Mouse (Mus musculus): ENCODE data around the gene Tigd3. TPM values are rescaled to one million over a fixed set of nuclear protein-coding genes. Genes with fewer than 3 reads are reported as not detected.

Tigd3 gene
- polyA plus RNA-seq, 1 experiment from 2014 or later: 1.5 TPM

DNA sequence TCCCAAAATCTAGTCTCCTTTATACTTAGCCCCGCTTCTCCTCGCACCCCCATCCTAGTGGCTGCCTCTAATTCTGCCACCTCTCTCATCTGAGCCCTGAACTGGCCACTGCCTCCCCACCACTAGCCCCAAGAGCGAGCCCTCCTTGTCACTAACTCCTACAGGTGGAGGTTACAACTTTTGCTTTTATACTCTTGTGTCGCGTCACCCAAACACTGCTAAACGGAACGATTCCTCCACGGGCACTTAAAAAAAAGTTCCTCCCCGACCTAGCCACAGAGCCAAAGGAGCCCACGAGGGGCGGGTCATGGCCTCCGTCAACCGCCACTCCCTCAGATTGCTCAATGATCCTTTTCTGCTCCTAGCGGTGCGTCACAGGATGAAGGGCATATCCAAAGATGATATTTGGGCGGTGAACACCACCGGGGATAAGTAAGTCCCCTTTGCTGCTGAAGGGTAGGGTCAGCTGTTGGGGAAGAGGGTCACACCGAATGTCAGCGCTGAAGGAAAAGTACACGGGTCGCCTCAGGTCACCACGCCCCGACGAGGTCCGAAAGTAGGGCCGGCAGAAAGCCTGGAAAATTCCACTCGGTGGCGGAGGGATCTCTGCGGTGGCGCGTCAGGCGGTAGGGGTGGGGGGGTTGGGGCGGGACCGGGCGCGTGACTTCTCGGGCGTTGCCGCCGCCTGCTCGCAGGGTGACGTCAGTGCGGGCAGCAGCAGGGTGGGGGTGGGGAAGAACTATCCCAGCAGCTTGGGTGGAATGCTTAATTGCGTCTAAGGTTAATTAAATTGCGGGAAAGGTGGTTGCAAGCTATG is 48.4 kb downstream of the Tigd3 start:
- 4% methylated on average over 45 of the region's 45 CpGs for WGBS
- Histone ChIP-seq H3K36me3 (no peaks in the 10 kb centered on the region), H3K4me3 (peak overlapping the region; percentile 40), H3K27ac (ENCODE audit: poor library complexity, severe bottlenecking) (peak overlapping the region; percentile 100), H3K27me3 (replicated peaks) (no peaks in the 10 kb centered on the region), H3K4me2 (peak overlapping the region; percentile 77), H3K9me3 (replicated peaks) (no peaks in the 10 kb centered on the region), H3K9ac (peak overlapping the region; percentile 58), H3K4me1 (replicated peaks) (peaks cover 90% of the 10 kb centered on the region)
- ATAC-seq (ENCODE audit: insufficient number of reproducible peaks, low FRiP score): peak; percentile 74

DNA sequence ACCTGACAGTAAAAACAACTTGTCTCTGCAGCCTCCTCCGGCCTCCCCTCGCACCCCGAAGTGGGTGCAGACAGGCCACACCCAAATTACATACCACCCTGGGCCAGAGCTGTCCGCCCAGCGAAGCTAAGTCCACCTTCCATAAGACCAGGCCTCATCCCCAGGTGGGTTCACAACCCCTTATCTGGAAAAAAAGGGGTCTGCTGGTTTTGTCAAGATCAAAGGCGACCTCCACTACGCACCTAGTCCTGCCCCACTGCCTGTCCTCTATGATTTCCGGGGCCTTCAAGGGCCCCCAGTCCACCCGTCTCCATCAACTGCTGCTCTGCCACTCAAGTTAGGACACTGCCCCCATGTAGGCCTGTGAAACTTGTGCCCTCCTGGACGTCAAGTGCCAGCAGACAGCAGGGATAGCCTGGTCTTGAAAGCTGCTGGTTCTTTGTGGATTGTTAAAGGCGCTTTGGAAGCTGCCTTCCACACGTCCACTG is 49.1 kb downstream of the Tigd3 start:
- no peak for ATAC-seq (ENCODE audit: insufficient number of reproducible peaks, low FRiP score)
- 56% methylated on average over 12 of the region's 12 CpGs for WGBS
- peak overlapping the region; percentile 40 for H3K4me3 ChIP-seq

DNA sequence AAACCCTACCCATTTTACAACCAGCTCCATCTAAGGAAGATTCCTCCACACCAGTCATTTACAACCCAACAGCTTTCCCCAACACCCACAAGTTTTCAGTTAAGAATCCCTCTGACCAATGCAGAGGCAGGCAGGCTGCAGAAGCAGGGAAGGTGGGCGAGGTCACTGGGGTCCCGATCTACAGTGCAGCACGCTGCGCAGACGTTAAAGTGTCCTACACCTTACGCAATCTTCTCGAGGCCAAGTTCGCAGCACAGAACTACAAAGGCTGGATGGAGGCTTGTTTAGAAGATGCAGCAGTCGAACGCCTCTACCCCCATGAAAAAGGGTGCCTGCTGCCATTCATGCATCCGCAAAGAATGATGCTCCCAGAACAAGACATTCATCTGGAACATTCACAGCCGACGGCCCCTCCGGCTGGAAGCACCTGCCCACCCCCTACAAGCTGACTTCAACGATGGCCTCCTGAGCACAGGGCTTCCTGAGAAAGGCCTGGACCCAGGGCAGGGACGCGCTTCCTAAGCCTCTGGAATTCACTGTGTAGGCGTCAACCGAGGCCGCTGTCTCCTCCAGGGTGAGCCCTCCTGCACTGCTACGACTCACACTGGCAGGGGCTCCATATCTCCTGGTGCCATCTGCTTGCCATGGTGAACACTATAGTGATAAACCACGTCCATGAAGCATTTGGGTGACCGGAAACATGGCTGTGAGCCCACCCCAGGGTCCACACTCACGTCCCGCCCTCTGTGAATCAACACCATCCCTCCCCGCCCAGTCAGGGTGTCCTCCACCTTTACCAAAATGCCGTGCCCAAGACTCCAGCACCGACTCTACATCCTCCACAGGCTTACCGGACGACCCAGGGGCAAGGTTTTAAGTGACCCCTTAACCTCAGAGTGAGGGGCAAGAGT is 49.9 kb downstream of the Tigd3 start:
- Histone ChIP-seq H3K27me3 (replicated peaks) (no peaks in the 10 kb centered on the region), H3K9ac (peak overlapping the region; percentile 58), H3K4me1 (replicated peaks) (peaks cover 79% of the 10 kb centered on the region), H3K4me2 (peak overlapping the region; percentile 77), H3K36me3 (no peaks in the 10 kb centered on the region), H3K9me3 (replicated peaks) (no peaks in the 10 kb centered on the region), H3K4me3 (peak overlapping the region; percentile 40), H3K27ac (ENCODE audit: poor library complexity, severe bottlenecking) (peak overlapping the region; percentile 100)
- WGBS: 74% methylated on average over 30 of the region's 30 CpGs
- ATAC-seq (ENCODE audit: insufficient number of reproducible peaks, low FRiP score): 0 out of 2 replicates have a peak, but pooled peaks have one; percentile 5

More for the DNA sequence above, 49.1 kb downstream of the Tigd3 start:
- Histone ChIP-seq H3K27ac (ENCODE audit: poor library complexity, severe bottlenecking) (peak overlapping the region; percentile 100), H3K4me2 (peak overlapping the region; percentile 77), H3K36me3 (no peaks in the 10 kb centered on the region), H3K9me3 (replicated peaks) (no peaks in the 10 kb centered on the region), H3K27me3 (replicated peaks) (no peaks in the 10 kb centered on the region), H3K9ac (peak overlapping the region; percentile 58), H3K4me1 (replicated peaks) (peaks cover 87% of the 10 kb centered on the region)

- peaks cover 69% of the 10 kb centered on the region for H3K4me1 ChIP-seq (replicated peaks)
- H3K9me3 ChIP-seq (replicated peaks): no peaks in the 10 kb centered on the region
- peak overlapping the region; percentile 58 for H3K9ac ChIP-seq
- H3K4me3 ChIP-seq: peak overlapping the region; percentile 40
- H3K36me3 ChIP-seq: no peaks in the 10 kb centered on the region
- WGBS: 79% methylated on average over 9 of the region's 9 CpGs
- H3K27me3 ChIP-seq (replicated peaks): no peaks in the 10 kb centered on the region
- no peak for ATAC-seq (ENCODE audit: insufficient number of reproducible peaks, low FRiP score)
- H3K4me2 ChIP-seq: peak overlapping the region; percentile 77
- H3K27ac ChIP-seq (ENCODE audit: poor library complexity, severe bottlenecking): peak overlapping the region; percentile 100
These were observed 50.9 kb downstream of the Tigd3 start for GRCm38 (mm10) chr19:5842785-5843730.

GRCm38 (mm10) chr19:5841999-5842784 is 51.8 kb downstream of the Tigd3 start:
- Histone ChIP-seq H3K9ac (peak overlapping the region; percentile 2; the same call in 1 of the 2 replicates), H3K27me3 (replicated peaks) (no peaks in the 10 kb centered on the region), H3K36me3 (no peaks in the 10 kb centered on the region), H3K27ac (ENCODE audit: poor library complexity, severe bottlenecking) (peak overlapping the region; percentile 55), H3K4me2 (peak overlapping the region; percentile 77), H3K9me3 (replicated peaks) (no peaks in the 10 kb centered on the region), H3K4me3 (peak overlapping the region; percentile 40; the same call in 1 of the 2 replicates), H3K4me1 (replicated peaks) (peaks cover 67% of the 10 kb centered on the region)
- WGBS: 83% methylated on average over 5 of the region's 5 CpGs
- ATAC-seq (ENCODE audit: insufficient number of reproducible peaks, low FRiP score): no peak

- peak overlapping the region; percentile 6; the same call in 1 of the 2 replicates for H3K4me3 ChIP-seq
- ATAC-seq (ENCODE audit: insufficient number of reproducible peaks, low FRiP score): 0 out of 2 replicates have a peak, but pooled peaks have one; percentile 23
- H3K9me3 ChIP-seq (replicated peaks): no peaks in the 10 kb centered on the region
- H3K27ac ChIP-seq (ENCODE audit: poor library complexity, severe bottlenecking): no peak overlapping the region; the same call in 1 of the 2 replicates
- peak overlapping the region; percentile 39 for H3K4me2 ChIP-seq
- peaks cover 65% of the 10 kb centered on the region for H3K4me1 ChIP-seq (replicated peaks)
- no peaks in the 10 kb centered on the region for H3K36me3 ChIP-seq
- no peak overlapping the region for H3K9ac ChIP-seq
- WGBS: 51% methylated on average over 4 of the region's 4 CpGs
- no peaks in the 10 kb centered on the region for H3K27me3 ChIP-seq (replicated peaks)
These were observed 52.5 kb downstream of the Tigd3 start for GRCm38 (mm10) chr19:5841389-5841946.

Other genes with a start within 250 kb of the Tigd3 start
- 25.5 and 28.1 TPM in 2 replicates for gene Sipa1, start 230.4 kb downstream of the Tigd3 start, polyA plus RNA-seq (2016; fragmentation: Nextera tagmentation; extraction: Ambion mirVana)
- gene Map3k11, start 205.4 kb downstream of the Tigd3 start, polyA plus RNA-seq (2016; fragmentation: Nextera tagmentation; extraction: Ambion mirVana): 30.6 and 32.8 TPM in 2 replicates
- 22.0 and 22.3 TPM in 2 replicates for gene Pcnx3, start 205.2 kb downstream of the Tigd3 start, polyA plus RNA-seq (2016; fragmentation: Nextera tagmentation; extraction: Ambion mirVana)
- gene Kcnk7, start 189.8 kb downstream of the Tigd3 start, polyA plus RNA-seq (2016; fragmentation: Nextera tagmentation; extraction: Ambion mirVana): 0.17 TPM in 1 of 2 replicates, not detected in the other
- 121 and 123 TPM in 2 replicates for gene Ehbp1l1, start 167.8 kb downstream of the Tigd3 start, polyA plus RNA-seq (2016; fragmentation: Nextera tagmentation; extraction: Ambion mirVana)
- 78.9 and 81.3 TPM in 2 replicates for gene Fam89b, start 164.5 kb downstream of the Tigd3 start, polyA plus RNA-seq (2016; fragmentation: Nextera tagmentation; extraction: Ambion mirVana)
- 24.3 and 27.7 TPM in 2 replicates for gene Ltbp3, start 153.2 kb downstream of the Tigd3 start, polyA plus RNA-seq (2016; fragmentation: Nextera tagmentation; extraction: Ambion mirVana)
- 68.1 and 68.9 TPM in 2 replicates for gene Scyl1, start 122.7 kb downstream of the Tigd3 start, polyA plus RNA-seq (2016; fragmentation: Nextera tagmentation; extraction: Ambion mirVana)
- 33.7 and 34.2 TPM in 2 replicates for gene Frmd8, start 18.9 kb downstream of the Tigd3 start, polyA plus RNA-seq (2016; fragmentation: Nextera tagmentation; extraction: Ambion mirVana)
- gene Slc25a45, start 16.3 kb downstream of the Tigd3 start, polyA plus RNA-seq (2016; fragmentation: Nextera tagmentation; extraction: Ambion mirVana): 3.5 and 3.9 TPM in 2 replicates
- gene Dpf2, start 18.9 kb upstream of the Tigd3 start, polyA plus RNA-seq (2016; fragmentation: Nextera tagmentation; extraction: Ambion mirVana): 111 and 118 TPM in 2 replicates
- 6.5 and 7.3 TPM in 2 replicates for gene Cdc42ep2, start 30.7 kb upstream of the Tigd3 start, polyA plus RNA-seq (2016; fragmentation: Nextera tagmentation; extraction: Ambion mirVana)
- 49.3 and 51.1 TPM in 2 replicates for gene Pola2, start 70.1 kb upstream of the Tigd3 start, polyA plus RNA-seq (2016; fragmentation: Nextera tagmentation; extraction: Ambion mirVana)
- gene Slc22a20, start 92.0 kb upstream of the Tigd3 start, polyA plus RNA-seq (2016; fragmentation: Nextera tagmentation; extraction: Ambion mirVana): not detected in 2 replicates
- gene Capn1, start 121.7 kb upstream of the Tigd3 start, polyA plus RNA-seq (2016; fragmentation: Nextera tagmentation; extraction: Ambion mirVana): 8.2 and 8.4 TPM in 2 replicates
- 21.1 and 21.8 TPM in 2 replicates for gene Syvn1, start 152.4 kb upstream of the Tigd3 start, polyA plus RNA-seq (2016; fragmentation: Nextera tagmentation; extraction: Ambion mirVana)
- 58.5 and 64.4 TPM in 2 replicates for gene Mrpl49, start 163.6 kb upstream of the Tigd3 start, polyA plus RNA-seq (2016; fragmentation: Nextera tagmentation; extraction: Ambion mirVana)
- gene Fau, start 163.7 kb upstream of the Tigd3 start, polyA plus RNA-seq (2016; fragmentation: Nextera tagmentation; extraction: Ambion mirVana): 503 and 513 TPM in 2 replicates
- 23.9 and 24.9 TPM in 2 replicates for gene Znhit2, start 167.0 kb upstream of the Tigd3 start, polyA plus RNA-seq (2016; fragmentation: Nextera tagmentation; extraction: Ambion mirVana)
- gene Tm7sf2, start 174.2 kb upstream of the Tigd3 start, polyA plus RNA-seq (2016; fragmentation: Nextera tagmentation; extraction: Ambion mirVana): 8.4 and 9.2 TPM in 2 replicates
- gene Vps51, start 183.1 kb upstream of the Tigd3 start, polyA plus RNA-seq (2016; fragmentation: Nextera tagmentation; extraction: Ambion mirVana): 45.1 and 50.2 TPM in 2 replicates
- not detected in 2 replicates for gene Tmem262, start 185.9 kb upstream of the Tigd3 start, polyA plus RNA-seq (2016; fragmentation: Nextera tagmentation; extraction: Ambion mirVana)
- gene Gm28374, start 188.1 kb upstream of the Tigd3 start, polyA plus RNA-seq (2016; fragmentation: Nextera tagmentation; extraction: Ambion mirVana): 1.2 and 1.3 TPM in 2 replicates
- gene Zfpl1, start 190.8 kb upstream of the Tigd3 start, polyA plus RNA-seq (2016; fragmentation: Nextera tagmentation; extraction: Ambion mirVana): 48.9 and 52.4 TPM in 2 replicates
- gene Cdca5, start 190.8 kb upstream of the Tigd3 start, polyA plus RNA-seq (2016; fragmentation: Nextera tagmentation; extraction: Ambion mirVana): 27.4 and 27.7 TPM in 2 replicates
- gene AC131692.1, start 200.3 kb upstream of the Tigd3 start, polyA plus RNA-seq (2016; fragmentation: Nextera tagmentation; extraction: Ambion mirVana): 0.27 TPM in 1 of 2 replicates, not detected in the other
- gene Naaladl1, start 211.6 kb upstream of the Tigd3 start, polyA plus RNA-seq (2016; fragmentation: Nextera tagmentation; extraction: Ambion mirVana): 0.22 TPM in 2 replicates
- gene Sac3d1, start 224.5 kb upstream of the Tigd3 start, polyA plus RNA-seq (2016; fragmentation: Nextera tagmentation; extraction: Ambion mirVana): 35.2 and 35.9 TPM in 2 replicates
- gene Snx15, start 234.2 kb upstream of the Tigd3 start, polyA plus RNA-seq (2016; fragmentation: Nextera tagmentation; extraction: Ambion mirVana): 20.9 and 21.2 TPM in 2 replicates
- 0.14 TPM in 1 of 2 replicates, not detected in the other for gene Batf2, start 246.8 kb upstream of the Tigd3 start, polyA plus RNA-seq (2016; fragmentation: Nextera tagmentation; extraction: Ambion mirVana)
- gene Arl2, start 247.4 kb upstream of the Tigd3 start, polyA plus RNA-seq (2016; fragmentation: Nextera tagmentation; extraction: Ambion mirVana): 71.5 and 73.9 TPM in 2 replicates